Mouse (Mus musculus) brain, embryonic 14.5 days (tissue): ENCODE measurements at regions not wholly inside any gene's neighbourhood (a gene's known extent, or its start where the extent isn't known, plus 50 kb on each side); places are given as distances from the start of the nearest gene placed in this dataset.

Source experiments
- CTCF ChIP-seq: fragments of 200-500 bp; IDR thresholded peaks from 2 replicates; pipeline ENCODE4 v1.5.1; 2012; ENCODE audit warnings: inconsistent platforms, mild to moderate bottlenecking, moderate library complexity, borderline replicate concordance; ENCODE audit not compliant: insufficient read depth, insufficient read length; ENCODE audit errors: extremely low read depth
- POLR2A ChIP-seq: fragments of 200-500 bp; IDR thresholded peaks from 2 replicates; pipeline ENCODE4 v1.6.1; 2012; ENCODE audit warnings: mild to moderate bottlenecking, inconsistent platforms, borderline replicate concordance; ENCODE audit not compliant: poor library complexity, insufficient read depth, insufficient read length, severe bottlenecking; ENCODE audit errors: extremely low read depth

- no peak for TF ChIP-seq CTCF
- TF ChIP-seq POLR2A: no peak
Measured at GRCm38 (mm10) chr6:67182453-67182852, 55.5 kb upstream of the Serbp1 start.
